Mouse (Mus musculus) forebrain, embryonic 11.5 days (tissue): Measurements from ENCODE around the gene Prp2. TPM values are rescaled to one million over a fixed set of nuclear protein-coding genes. Genes with fewer than 3 reads are reported as not detected.
"Not testable (repeated sequence)": the region's sequence is repeated elsewhere in the genome, so short reads cannot be mapped to it uniquely, and the experiment has no call there.

Experiments used
- ATAC-seq: fragments of 200-750 bp; cut with Nextera tagmentation; replicated peaks from 2 replicates; pipeline ENCODE4 v1.8.0; 2017; ENCODE audit warnings: moderate TSS enrichment; ENCODE audit not compliant: low FRiP score
- DNase-seq: peaks from one replicate; pipeline ENCODE4 v3.0.0-alpha.2; 2017; ENCODE audit warnings: low spot score
- H3K27ac ChIP-seq: fragments of 300-500 bp; sonication (generic); 2 replicates; pipeline ENCODE4 v1.5.1; 2014; ENCODE audit warnings: low read depth, low read length
- H3K27me3 ChIP-seq: fragments of 300-500 bp; sonication (generic); 2 replicates; pipeline ENCODE4 v1.6.1; 2014; ENCODE audit warnings: mild to moderate bottlenecking, low read length, mixed read lengths; ENCODE audit not compliant: control insufficient read depth, insufficient read depth
- H3K36me3 ChIP-seq: fragments of 300-500 bp; sonication (generic); 2 replicates; pipeline ENCODE4 v1.6.1; 2014; ENCODE audit warnings: mild to moderate bottlenecking, low read length, moderate library complexity, mixed read lengths; ENCODE audit not compliant: control insufficient read depth, insufficient read depth
- H3K4me1 ChIP-seq: fragments of 300-500 bp; sonication (generic); replicated peaks from 2 replicates; pipeline ENCODE4 v1.6.1; 2014; ENCODE audit warnings: low read length, mixed read lengths; ENCODE audit not compliant: control insufficient read depth, insufficient read depth
- H3K4me2 ChIP-seq: fragments of 300-500 bp; sonication (generic); 2 replicates; pipeline ENCODE4 v1.6.1; 2014; ENCODE audit warnings: low read depth, mild to moderate bottlenecking, low read length, moderate library complexity, mixed read lengths; ENCODE audit not compliant: severe bottlenecking
- H3K4me3 ChIP-seq: fragments of 300-500 bp; sonication (generic); 2 replicates; pipeline ENCODE4 v1.5.1; 2014; ENCODE audit warnings: low read depth, low read length
- H3K9ac ChIP-seq: fragments of 300-500 bp; sonication (generic); 2 replicates; pipeline ENCODE4 v1.6.1; 2014; ENCODE audit warnings: low read length
- H3K9me3 ChIP-seq: fragments of 300-500 bp; sonication (generic); 2 replicates; pipeline ENCODE4 v1.6.1; 2016; ENCODE audit warnings: low read length, mixed read lengths; ENCODE audit not compliant: control insufficient read depth
- WGBS: fragments of 180-500 bp; shearing (Covaris S2); extraction: QIAGEN DNeasy Blood & Tissue Kit; methylation state at CpG from one replicate; pipeline ENCODE4 v1.1.7; 2014; 5-methylcytosine and 5-hydroxymethylcytosine counted together
- polyA plus RNA-seq: library from polyadenylated mRNA; unstranded; fragments of >200 nt; fragmentation: Nextera tagmentation; extraction: Ambion mirVana; gene quantifications from 2 replicates; pipeline ENCODE4 v1.2.1, GENCODE M21; 2014

Gene Prp2
- polyA plus RNA-seq = not detected in 2 replicates

- H3K27ac ChIP-seq, H3K4me1 ChIP-seq, H3K4me3 ChIP-seq, DNase-seq, ATAC-seq, H3K27me3 ChIP-seq, H3K4me2 ChIP-seq, H3K9me3 ChIP-seq, H3K9ac ChIP-seq, H3K36me3 ChIP-seq: not testable (repeated sequence)
- WGBS = 71% methylated on average over 2 of the region's 2 CpGs
These were observed at the start of gene Prp2 for GRCm38 (mm10) chr6:132595613-132596012. TSS of gene Prp2 (plus strand) at chr6:132595913.

- not testable (repeated sequence) for ATAC-seq
- 73% methylated on average over 1 of the region's 1 CpGs for WGBS
These were observed 26.2 kb upstream of the Prp2 start, which contains the start of gene Prh1 for GRCm38 (mm10) chr6:132569509-132569908. TSS of gene Prh1 (plus strand) at chr6:132569809.

GRCm38 (mm10) chr6:132649399-132649798 lies 53.7 kb downstream of the Prp2 start:
- Histone ChIP-seq H3K36me3 (no peaks in the 10 kb centered on the region), H3K27ac (no peak overlapping the region), H3K9ac (no peak overlapping the region), H3K4me3 (no peak overlapping the region), H3K9me3 (no peaks in the 10 kb centered on the region), H3K27me3 (no peaks in the 10 kb centered on the region), H3K4me1 (no peaks in the 10 kb centered on the region), H3K4me2 (no peak overlapping the region)
- DNase-seq (no peak), ATAC-seq (no peak; the same call in 1 of the 2 replicates)

More at GRCm38 (mm10) chr6:132569509-132569908, 26.2 kb upstream of the Prp2 start, which contains the start of gene Prh1:
- H3K27me3 ChIP-seq, DNase-seq, H3K9ac ChIP-seq, H3K4me2 ChIP-seq, H3K4me3 ChIP-seq, H3K4me1 ChIP-seq, H3K9me3 ChIP-seq, H3K27ac ChIP-seq, H3K36me3 ChIP-seq: not testable (repeated sequence)

Other genes starting within 250 kb of the Prp2 start
- not detected in 2 replicates for gene Gm8882, start 231.8 kb upstream of the Prp2 start, polyA plus RNA-seq
- not detected in 2 replicates for gene Prh1, start 26.1 kb upstream of the Prp2 start, polyA plus RNA-seq
- gene A630073D07Rik, start 55.6 kb downstream of the Prp2 start, polyA plus RNA-seq = not detected in 2 replicates
- not detected in 2 replicates for gene Tas2r120, start 61.0 kb downstream of the Prp2 start, polyA plus RNA-seq
- gene Tas2r121, start 105.1 kb downstream of the Prp2 start, polyA plus RNA-seq = not detected in 2 replicates
- gene Tas2r122, start 116.0 kb downstream of the Prp2 start, polyA plus RNA-seq = not detected in 2 replicates
- gene Tas2r115, start 142.1 kb downstream of the Prp2 start, polyA plus RNA-seq = not detected in 2 replicates
- not detected in 2 replicates for gene Tas2r124, start 158.8 kb downstream of the Prp2 start, polyA plus RNA-seq
- not detected in 2 replicates for gene Tas2r102, start 166.2 kb downstream of the Prp2 start, polyA plus RNA-seq
- gene Tas2r136, start 182.2 kb downstream of the Prp2 start, polyA plus RNA-seq = not detected in 2 replicates
- not detected in 2 replicates for gene Tas2r117, start 206.9 kb downstream of the Prp2 start, polyA plus RNA-seq